Mouse (Mus musculus) hindlimb bud, embryonic 11.5 days (tissue): ENCODE data around the gene Dtl.
"Not testable (repeated sequence)": the region's sequence is repeated elsewhere in the genome, so short reads cannot be mapped to it uniquely, and the experiment has no call there.

Experiments used
- DNase-seq: peaks from one replicate; pipeline ENCODE4 v3.0.0-alpha.2; 2012; ENCODE audit warnings: low read depth, low spot score; ENCODE audit errors: extremely low spot score

Dtl gene

GRCm38 (mm10) chr1:191520194-191520593, 55.1 kb downstream of the Dtl start:
- DNase-seq = no peak

GRCm38 (mm10) chr1:191519329-191520066, 55.8 kb downstream of the Dtl start:
- no peak for DNase-seq

GRCm38 (mm10) chr1:191518911-191519310, 56.4 kb downstream of the Dtl start:
- no peak for DNase-seq

- no peak for DNase-seq
Measured at GRCm38 (mm10) chr1:191517969-191518368, 57.4 kb downstream of the Dtl start.

- DNase-seq = no peak
Measured at GRCm38 (mm10) chr1:191517056-191517455, 58.3 kb downstream of the Dtl start.

GRCm38 (mm10) chr1:191516351-191516750, 59.0 kb downstream of the Dtl start:
- DNase-seq = not testable (repeated sequence)

- DNase-seq = no peak
Measured at GRCm38 (mm10) chr1:191513195-191513594, 62.1 kb downstream of the Dtl start.

- DNase-seq = no peak
Measured at GRCm38 (mm10) chr1:191512383-191512782, 63.0 kb downstream of the Dtl start.

- DNase-seq = no peak
Measured at GRCm38 (mm10) chr1:191511503-191511902, 63.8 kb downstream of the Dtl start.

- no peak for DNase-seq
Measured at GRCm38 (mm10) chr1:191509865-191510264, 65.5 kb downstream of the Dtl start.

- DNase-seq = no peak
Measured at GRCm38 (mm10) chr1:191509131-191509530, 66.2 kb downstream of the Dtl start.

- DNase-seq = no peak
Measured at GRCm38 (mm10) chr1:191506791-191507190, 68.6 kb downstream of the Dtl start.

GRCm38 (mm10) chr1:191499666-191500065, 75.7 kb downstream of the Dtl start:
- no peak for DNase-seq

- DNase-seq = no peak
Measured at GRCm38 (mm10) chr1:191498271-191498955, 76.9 kb downstream of the Dtl start.

GRCm38 (mm10) chr1:191496676-191497075, 78.7 kb downstream of the Dtl start:
- no peak for DNase-seq

- no peak for DNase-seq
Measured at GRCm38 (mm10) chr1:191495051-191495467, 80.3 kb downstream of the Dtl start.

- DNase-seq = no peak
Measured at GRCm38 (mm10) chr1:191494303-191494655, 81.1 kb downstream of the Dtl start.

GRCm38 (mm10) chr1:191493476-191494302, 81.7 kb downstream of the Dtl start:
- no peak for DNase-seq

GRCm38 (mm10) chr1:191490446-191490845, 84.9 kb downstream of the Dtl start:
- DNase-seq = no peak
